Mouse (Mus musculus): ENCODE measurements around the gene Krtap3-3.

DNA sequence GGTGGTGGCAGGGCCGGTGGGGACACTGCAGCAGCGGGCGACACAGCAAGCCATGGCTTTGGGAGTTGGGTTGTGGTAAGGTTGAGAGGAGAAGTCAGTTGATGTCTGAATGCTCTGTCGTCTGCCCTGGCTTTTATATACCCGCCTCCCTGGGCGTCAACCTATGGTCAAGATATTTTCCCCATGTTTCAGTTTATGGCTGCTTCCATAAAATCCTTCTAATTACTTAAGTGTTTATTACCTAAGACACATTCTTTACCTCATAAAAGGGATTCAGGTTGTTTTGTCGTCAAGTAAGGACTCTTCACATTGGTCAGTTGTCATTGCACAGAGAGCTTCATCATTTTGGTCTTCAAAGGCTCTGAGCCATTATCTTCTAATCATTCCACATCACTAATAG is 15.9 kb upstream of the Krtap3-3 start, which contains the start of gene Krtap3-1:
- TF ChIP-seq CTCF (IDR thresholded peaks at IDR 0.05; ENCODE audit: low read depth, low read length) = no peak
- TF ChIP-seq POLR2AphosphoS5 (IDR thresholded peaks at IDR 0.05; ENCODE audit: insufficient replicate concordance, low read depth, low read length) = no peak
- TF ChIP-seq TAL1 (conservative IDR thresholded peaks at IDR 0.05; ENCODE audit: low read depth, low read length) = no peak
- no peak for TF ChIP-seq GATA1 (IDR thresholded peaks at IDR 0.05; ENCODE audit: borderline replicate concordance, low read length)
- TF ChIP-seq GATA2 (IDR thresholded peaks at IDR 0.05; ENCODE audit: borderline replicate concordance, low read depth, low read length) = no peak

All from G1E (cell line).